Mouse (Mus musculus): ENCODE results near the gene Dnah5.

GRCm38 (mm10) chr15:28227316-28227715 lies 23.8 kb downstream of the Dnah5 start:
- no peak for TF ChIP-seq HCFC1 (IDR thresholded peaks at IDR 0.05; ENCODE audit: borderline replicate concordance, insufficient read depth, low read length)
- TF ChIP-seq MAFK (IDR thresholded peaks at IDR 0.05; ENCODE audit: insufficient read depth, low read depth, low read length): no peak
- TF ChIP-seq ZC3H11A (IDR thresholded peaks at IDR 0.05; ENCODE audit: borderline replicate concordance, low read depth, low read length): no peak
- TF ChIP-seq ZNF384 (IDR thresholded peaks at IDR 0.05; ENCODE audit: low read depth, low read length): no peak
